ENCODE assay signal across 22 mouse cellular contexts in genomic region chr11:86614607-86615006, GRCm38 (mm10).
A peak's percentile ranks its signal among the peaks of the same experiment; 100 is the strongest.
DNase-seq lines count a peak whose midpoint lies in the region; ATAC-seq and TF ChIP-seq lines count a peak whose summit lies in the region.
"Had no signal": no experiment of that assay in that cellular context is flagged by ENCODE, and none has a peak within 500 bp of the region (broad histone marks: within the 10 kb centered on the region; RNA-seq: fewer than 3 reads in every experiment).

No protein-coding gene starts in this region.

- intact Hi-C loops in left cerebral cortex, adult 2 months (cut with DNase I) = no loop called here

- H3K27me3 ChIP-seq in MEL (ENCODE audit: control insufficient read depth in 1 of 2, insufficient read depth in 2 of 2, low read length in 2 of 2) = no peaks in the 10 kb centered on the region
- no peaks in the 10 kb centered on the region for H3K27me3 ChIP-seq in liver, embryonic 15.5 days
- H3K27me3 ChIP-seq in forebrain, embryonic 12.5 days = no peaks in the 10 kb centered on the region
- H3K27me3 ChIP-seq: forebrain, embryonic 13.5 days; hindbrain, embryonic 13.5 days; kidney, embryonic 15.5 days; limb, embryonic 12.5 days; midbrain, embryonic 15.5 days; neural tube, embryonic 15.5 days had no signal

- H3K27ac ChIP-seq in left cerebral cortex, adult 2 months = peak overlapping the region; percentile 28; the same call in 1 of the 2 replicates
- peak overlapping the region; percentile 93 for H3K27ac ChIP-seq in MEL (ENCODE audit: control insufficient read depth, low read depth, low read length)
- 0 out of 2 replicates have a peak overlapping the region, but pooled peaks have one; percentile 31 for H3K27ac ChIP-seq in brown adipose tissue, adult 24 weeks (replicated peaks; ENCODE audit: low read depth, low read length)
- H3K27ac ChIP-seq in liver, embryonic 15.5 days (replicated peaks) = peak overlapping the region; percentile 96
- no peak overlapping the region for H3K27ac ChIP-seq in forebrain, embryonic 12.5 days
- H3K27ac ChIP-seq: forebrain, embryonic 13.5 days; heart, embryonic 10.5 days; hindbrain, embryonic 13.5 days; kidney, embryonic 15.5 days; limb, embryonic 12.5 days; midbrain, embryonic 15.5 days; neural tube, embryonic 15.5 days had no signal

- no peak for DNase-seq in left cerebral cortex, adult 2 months (ENCODE audit: extremely low spot score in 1 of 2, low spot score in 2 of 2)
- DNase-seq in left cerebral cortex, adult 8-10 months (ENCODE audit: low spot score in 2 of 2) = no peak
- peak; percentile 72 for DNase-seq in MEL (ENCODE audit: low read depth, low spot score)
- no peak for DNase-seq in Muller cell, postnatal 12 days (ENCODE audit: inconsistent ontology term)
- no peak for DNase-seq in cerebellum, adult 9-11 months
- DNase-seq: adrenal gland, postnatal 10 days; cerebellum, adult 18-20 months; gastrocnemius, postnatal 25 days; right cerebral cortex, postnatal 14 days; spleen, adult 18-20 months; thymus, postnatal 25 days had no signal

- ATAC-seq in liver, embryonic 15.5 days (ENCODE audit: insufficient read depth) = no peak
- no peak for ATAC-seq in forebrain, embryonic 12.5 days (ENCODE audit: low FRiP score)
- ATAC-seq: activated CD4-positive, CD25-positive, alpha-beta regulatory T cell, adult 4 months; forebrain, embryonic 13.5 days; midbrain, embryonic 15.5 days had no signal

- TF ChIP-seq POLR2A in MEL (IDR thresholded peaks at IDR 0.05; ENCODE audit: control insufficient read depth in 1 of 2, insufficient read depth in 1 of 2, low read depth in 1 of 2, low read length in 2 of 2, poor library complexity in 1 of 2) = no peak

- peak overlapping the region; percentile 72 for H3K9ac ChIP-seq in MEL (ENCODE audit: control insufficient read depth, low read depth, low read length, poor library complexity, severe bottlenecking)
- H3K9ac ChIP-seq in liver, embryonic 15.5 days = peak overlapping the region; percentile 35
- no peak overlapping the region for H3K9ac ChIP-seq in forebrain, embryonic 12.5 days
- H3K9ac ChIP-seq: forebrain, embryonic 13.5 days; hindbrain, embryonic 13.5 days; kidney, embryonic 15.5 days; limb, embryonic 12.5 days; midbrain, embryonic 15.5 days; neural tube, embryonic 15.5 days had no signal

- TF ChIP-seq CTCF in left cerebral cortex, adult 2 months (IDR thresholded peaks at IDR 0.05) = no peak
- no peak for TF ChIP-seq CTCF in MEL (IDR thresholded peaks at IDR 0.05 in 2 of 3, conservative IDR thresholded peaks at IDR 0.05 in 1 of 3; ENCODE audit: control insufficient read depth in 1 of 3, insufficient read depth in 1 of 3, low read depth in 2 of 3, low read length in 3 of 3, poor library complexity in 1 of 3, severe bottlenecking in 1 of 3)

- no peak for TF ChIP-seq EP300 in MEL (IDR thresholded peaks at IDR 0.05; ENCODE audit: low read depth in 1 of 2, low read length in 2 of 2)

- H3K79me2 ChIP-seq in MEL (ENCODE audit: control insufficient read depth, insufficient read depth, low read length, poor library complexity) = no peaks in the 10 kb centered on the region; the same call in 1 of the 2 replicates

- WGBS in liver, embryonic 15.5 days (ENCODE audit: insufficient replicate concordance) = 44% methylated on average over 5 of the region's 5 CpGs
- 88% methylated on average over 5 of the region's 5 CpGs for WGBS in forebrain, embryonic 12.5 days

- H3K4me2 ChIP-seq in liver, embryonic 15.5 days = peak overlapping the region; percentile 53
- no peak overlapping the region for H3K4me2 ChIP-seq in forebrain, embryonic 12.5 days
- H3K4me2 ChIP-seq: forebrain, embryonic 13.5 days; hindbrain, embryonic 13.5 days; kidney, embryonic 15.5 days; limb, embryonic 12.5 days; midbrain, embryonic 15.5 days; neural tube, embryonic 15.5 days had no signal

- peaks cover 25 to 31% of the 10 kb centered on the region in 2 experiments for H3K4me1 ChIP-seq in MEL (ENCODE audit: control insufficient read depth in 1 of 2, insufficient read depth in 2 of 2, low read length in 2 of 2)
- H3K4me1 ChIP-seq in brown adipose tissue, adult 24 weeks (ENCODE audit: control insufficient read depth, insufficient read depth, insufficient read length, low read length) = no peaks in the 10 kb centered on the region
- H3K4me1 ChIP-seq in liver, embryonic 15.5 days (replicated peaks) = peaks cover 56% of the 10 kb centered on the region
- H3K4me1 ChIP-seq in forebrain, embryonic 12.5 days = no peaks in the 10 kb centered on the region
- H3K4me1 ChIP-seq: forebrain, embryonic 13.5 days; heart, embryonic 10.5 days; hindbrain, embryonic 13.5 days; kidney, embryonic 15.5 days; limb, embryonic 12.5 days; midbrain, embryonic 15.5 days; neural tube, embryonic 15.5 days had no signal

- no peak for TF ChIP-seq RAD21 in MEL (IDR thresholded peaks at IDR 0.05; ENCODE audit: low read depth, low read length)

- H3K36me3 ChIP-seq in MEL (ENCODE audit: control insufficient read depth in 1 of 2, insufficient read depth in 2 of 2, low read length in 2 of 2) = peaks cover 0 to 31% of the 10 kb centered on the region in 2 experiments; a peak in 2 of 4 replicates
- peaks cover 20% of the 10 kb centered on the region for H3K36me3 ChIP-seq in liver, embryonic 15.5 days (replicated peaks)
- H3K36me3 ChIP-seq in forebrain, embryonic 12.5 days (replicated peaks) = 0 out of 2 replicates have a peak, but pooled peaks cover 5% of the 10 kb centered on the region
- H3K36me3 ChIP-seq: midbrain, embryonic 15.5 days had no signal

- H3K9me3 ChIP-seq in MEL (replicated peaks; ENCODE audit: insufficient read depth, low read length) = no peaks in the 10 kb centered on the region
- no peaks in the 10 kb centered on the region for H3K9me3 ChIP-seq in liver, embryonic 15.5 days (replicated peaks)
- H3K9me3 ChIP-seq in forebrain, embryonic 12.5 days = no peaks in the 10 kb centered on the region
- H3K9me3 ChIP-seq: forebrain, embryonic 13.5 days; heart, embryonic 10.5 days; hindbrain, embryonic 13.5 days; kidney, embryonic 15.5 days; limb, embryonic 12.5 days; midbrain, embryonic 15.5 days; neural tube, embryonic 15.5 days had no signal

- no peak overlapping the region for H3K4me3 ChIP-seq in left cerebral cortex, adult 2 months
- H3K4me3 ChIP-seq in MEL (ENCODE audit: control insufficient read depth in 1 of 2, insufficient read depth in 1 of 2, low read depth in 2 of 2, low read length in 2 of 2) = peak overlapping the region; percentile 21 to 45
- H3K4me3 ChIP-seq in brown adipose tissue, adult 24 weeks (ENCODE audit: insufficient read depth, low read depth, low read length) = no peak overlapping the region
- no peak overlapping the region for H3K4me3 ChIP-seq in liver, embryonic 15.5 days (replicated peaks)
- H3K4me3 ChIP-seq in forebrain, embryonic 12.5 days (replicated peaks) = no peak overlapping the region
- H3K4me3 ChIP-seq: forebrain, embryonic 13.5 days; heart, embryonic 10.5 days; hindbrain, embryonic 13.5 days; kidney, embryonic 15.5 days; limb, embryonic 12.5 days; midbrain, embryonic 15.5 days; neural tube, embryonic 15.5 days had no signal

TF ChIP-seq in MEL, 35 proteins besides CTCF, POLR2A, EP300 and RAD21:
- peak; percentile 11; the same call in 1 of the 2 replicates for TF ChIP-seq GATA1 (IDR thresholded peaks at IDR 0.05; ENCODE audit: low read depth, low read length)
- TF ChIP-seq ZNF384 (IDR thresholded peaks at IDR 0.05; ENCODE audit: low read depth, low read length) = peak; percentile 46
- no peak; the same call in 1 of the 2 replicates for TF ChIP-seq NELFE (IDR thresholded peaks at IDR 0.05; ENCODE audit: low read depth, low read length)
- TF ChIP-seq ZMIZ1 (IDR thresholded peaks at IDR 0.05; ENCODE audit: low read depth, low read length) = peak; percentile 2; the same call in 1 of the 2 replicates
- TF ChIP-seq CHD1 (IDR thresholded peaks at IDR 0.05; ENCODE audit: low read depth, low read length) = peak; percentile 53; the same call in 1 of the 2 replicates
TF ChIP-seq in MEL: peak in this region for 4.

Comparison
In these comparisons a context has a peak if more than half of its experiments do, and no peak if none do; other contexts are left out.
1. H3K4me3 ChIP-seq: peak in MEL (2 of 2); none in left cerebral cortex, adult 2 months (single experiment), brown adipose tissue, adult 24 weeks (single experiment), liver, embryonic 15.5 days (single experiment) and forebrain, embryonic 12.5 days (single experiment).